Mouse (Mus musculus): ENCODE data around the gene Slc9a2.

GRCm38 (mm10) chr1:40776102-40776501 lies 95.7 kb downstream of the Slc9a2 start:
- no peak for TF ChIP-seq MYOD1 (IDR thresholded peaks at IDR 0.05; ENCODE audit: control insufficient read depth, insufficient read length, low read depth)
- TF ChIP-seq CTCF (IDR thresholded peaks at IDR 0.05; ENCODE audit: control insufficient read depth, insufficient read depth, insufficient read length) = no peak
- no peak for TF ChIP-seq MYOG (IDR thresholded peaks at IDR 0.05; ENCODE audit: control insufficient read depth, extremely low read depth, insufficient read length)
- no peak for TF ChIP-seq USF1 (IDR thresholded peaks at IDR 0.05; ENCODE audit: low read depth)
- TF ChIP-seq CEBPB (IDR thresholded peaks at IDR 0.05; ENCODE audit: low read depth) = no peak
- TF ChIP-seq MAX (IDR thresholded peaks at IDR 0.05) = no peak

All from C2C12 (cell line).